Mouse (Mus musculus) liver, embryonic 14.5 days (tissue): ENCODE measurements around the gene Vav1. TPM values are rescaled to one million over a fixed set of nuclear protein-coding genes. Genes with fewer than 3 reads are reported as not detected.

Source experiments
- ATAC-seq: fragments of 200-750 bp; cut with Nextera tagmentation; 2 replicates; pipeline ENCODE4 v1.8.0; 2017; ENCODE audit warnings: moderate number of reproducible peaks, mild to moderate bottlenecking, moderate library complexity; ENCODE audit not compliant: insufficient read depth
- DNase-seq, 3 experiments: peaks; one replicate each; pipeline ENCODE4 v3.0.0-alpha.2; 2012 to 2013; ENCODE audit warnings: low read depth in 3 of 3, low spot score in 3 of 3
- H3K27ac ChIP-seq: fragments of 300-500 bp; sonication (generic); 2 replicates; pipeline ENCODE4 v1.5.1; 2014; ENCODE audit warnings: moderate library complexity, mild to moderate bottlenecking, control low read depth, inconsistent platforms
- H3K27me3 ChIP-seq: fragments of 300-500 bp; sonication (generic); 2 replicates; pipeline ENCODE4 v1.6.1; 2014; ENCODE audit warnings: mild to moderate bottlenecking, low read length, moderate library complexity; ENCODE audit not compliant: control insufficient read depth, insufficient read depth
- H3K36me3 ChIP-seq: fragments of 300-500 bp; sonication (generic); replicated peaks from 2 replicates; pipeline ENCODE4 v1.6.1; 2014; ENCODE audit warnings: low read depth; ENCODE audit not compliant: control insufficient read depth, insufficient read depth
- H3K4me1 ChIP-seq, 2 experiments: fragments of 200-500 bp in 1 of 2; fragments of 300-500 bp in 1 of 2; sonication (generic) in 1 of 2; replicated peaks; 2 replicates each; pipeline ENCODE4 v1.6.1; 2012 to 2014; ENCODE audit warnings: antibody characterized with exemption in 1 of 2, inconsistent platforms in 1 of 2, low read length in 1 of 2; ENCODE audit not compliant: control insufficient read depth in 2 of 2, insufficient read depth in 2 of 2
- H3K4me2 ChIP-seq: fragments of 300-500 bp; sonication (generic); 2 replicates; pipeline ENCODE4 v1.6.1; 2014; ENCODE audit warnings: low read depth, mild to moderate bottlenecking, control low read depth, moderate library complexity
- H3K4me3 ChIP-seq, 2 experiments: fragments of 200-500 bp in 1 of 2; fragments of 300-500 bp in 1 of 2; sonication (generic) in 1 of 2; 2 replicates each; pipeline ENCODE4 v1.5.1; 2012 to 2014; ENCODE audit warnings: low read depth in 2 of 2, low read length in 2 of 2, mild to moderate bottlenecking in 2 of 2, control low read depth in 1 of 2, inconsistent platforms in 1 of 2, moderate library complexity in 1 of 2; ENCODE audit not compliant: insufficient read depth in 1 of 2
- H3K9ac ChIP-seq: fragments of 300-500 bp; sonication (generic); replicated peaks from 2 replicates; pipeline ENCODE4 v1.6.1; 2014; ENCODE audit warnings: mild to moderate bottlenecking, control low read depth, moderate library complexity
- H3K9me3 ChIP-seq: fragments of 300-500 bp; sonication (generic); 2 replicates; pipeline ENCODE4 v1.6.1; 2016; ENCODE audit warnings: low read length, mixed read lengths; ENCODE audit not compliant: control insufficient read depth
- CTCF ChIP-seq: IDR thresholded peaks from 2 replicates; pipeline ENCODE4 v1.5.1; 2016; ENCODE audit warnings: antibody characterized with exemption, low read depth, control low read depth
- EP300 ChIP-seq: IDR thresholded peaks from 2 replicates; pipeline ENCODE4 v1.6.1; 2016; ENCODE audit warnings: antibody characterized with exemption, low read depth
- WGBS: fragments of 180-500 bp; shearing (Covaris S2); extraction: QIAGEN DNeasy Blood & Tissue Kit; methylation state at CpG from one replicate; pipeline ENCODE4 v1.1.7; 2014; ENCODE audit not compliant: insufficient replicate concordance; 5-methylcytosine and 5-hydroxymethylcytosine counted together
- polyA plus RNA-seq, 2 experiments: library from polyadenylated mRNA; depleted of rRNA in 1 of 2; stranded (reverse) in 1 of 2; unstranded in 1 of 2; fragments of >200 nt; fragmentation: Nextera tagmentation in 1 of 2; extraction: Ambion mirVana in 1 of 2; gene quantifications; 2 replicates each; pipeline versions ENCODE4 v1.2.1 to v1.2.3; 2012 to 2014

The Vav1 gene
- polyA plus RNA-seq, 2 experiments, result 6.9 to 11.0 TPM

- no peak overlapping the region for H3K4me3 ChIP-seq
- peaks cover 1% of the 10 kb centered on the region; the same call in 1 of the 2 replicates for H3K27me3 ChIP-seq
- no peak for DNase-seq
- 0 out of 4 replicates have a peak, but pooled peaks cover 0 to 2% of the 10 kb centered on the region in 2 experiments for H3K4me1 ChIP-seq
- 78% methylated on average over 14 of the region's 14 CpGs for WGBS
- no peak for TF ChIP-seq CTCF
- no peak for TF ChIP-seq EP300
- ATAC-seq, result no peak
- H3K4me2 ChIP-seq, result no peak overlapping the region
- no peaks in the 10 kb centered on the region for H3K36me3 ChIP-seq
- H3K9me3 ChIP-seq, result no peaks in the 10 kb centered on the region
- H3K27ac ChIP-seq, result no peak overlapping the region
- H3K9ac ChIP-seq, result no peak overlapping the region
Measured at GRCm38 (mm10) chr17:57255354-57255753, 23.5 kb upstream of the Vav1 start.

GRCm38 (mm10) chr17:57256921-57257485 is 21.9 kb upstream of the Vav1 start:
- no peaks in the 10 kb centered on the region for H3K36me3 ChIP-seq
- DNase-seq, result no peak

GRCm38 (mm10) chr17:57258191-57258590 is 20.7 kb upstream of the Vav1 start:
- H3K9me3 ChIP-seq, result no peaks in the 10 kb centered on the region
- no peak overlapping the region for H3K4me3 ChIP-seq
- WGBS, result 74% methylated on average over 3 of the region's 3 CpGs
- DNase-seq (no peak), ATAC-seq (no peak)
- H3K4me1 ChIP-seq, result no peaks in the 10 kb centered on the region
- no peak overlapping the region for H3K9ac ChIP-seq
- no peaks in the 10 kb centered on the region for H3K36me3 ChIP-seq
- no peak overlapping the region for H3K27ac ChIP-seq
- no peak overlapping the region for H3K4me2 ChIP-seq
- TF ChIP-seq CTCF (no peak), EP300 (no peak)
- no peaks in the 10 kb centered on the region for H3K27me3 ChIP-seq

More at GRCm38 (mm10) chr17:57256921-57257485, 21.9 kb upstream of the Vav1 start:
- no peak overlapping the region for H3K27ac ChIP-seq
- H3K27me3 ChIP-seq, result no peaks in the 10 kb centered on the region
- H3K4me1 ChIP-seq, result no peaks in the 10 kb centered on the region
- 81% methylated on average over 22 of the region's 22 CpGs for WGBS
- no peak overlapping the region for H3K9ac ChIP-seq
- TF ChIP-seq EP300 (no peak), CTCF (no peak)
- H3K9me3 ChIP-seq, result no peaks in the 10 kb centered on the region
- ATAC-seq, result no peak
- no peak overlapping the region for H3K4me3 ChIP-seq
- no peak overlapping the region for H3K4me2 ChIP-seq

GRCm38 (mm10) chr17:57259742-57260141 is 19.2 kb upstream of the Vav1 start:
- Histone ChIP-seq H3K4me1 (peaks cover 1 to 7% of the 10 kb centered on the region in 2 experiments; a peak in 3 of 4 replicates), H3K9ac (no peak overlapping the region), H3K9me3 (no peaks in the 10 kb centered on the region), H3K27ac (no peak overlapping the region), H3K4me2 (no peak overlapping the region), H3K4me3 (no peak overlapping the region), H3K36me3 (no peaks in the 10 kb centered on the region), H3K27me3 (no peaks in the 10 kb centered on the region)
- no peak for TF ChIP-seq CTCF
- TF ChIP-seq EP300, result no peak
- no peak for ATAC-seq
- 76% methylated on average over 8 of the region's 8 CpGs for WGBS
- DNase-seq, result no peak

- H3K9ac ChIP-seq, result no peak overlapping the region
- H3K27ac ChIP-seq, result no peak overlapping the region
- H3K4me1 ChIP-seq, result peaks cover 3 to 12% of the 10 kb centered on the region in 2 experiments; a peak in 3 of 4 replicates
- DNase-seq (no peak), ATAC-seq (no peak)
- H3K4me2 ChIP-seq, result no peak overlapping the region
- H3K4me3 ChIP-seq, result no peak overlapping the region
- H3K27me3 ChIP-seq, result no peaks in the 10 kb centered on the region
- H3K36me3 ChIP-seq, result no peaks in the 10 kb centered on the region
- TF ChIP-seq EP300 (no peak), CTCF (no peak)
- no peaks in the 10 kb centered on the region for H3K9me3 ChIP-seq
- WGBS, result 70% methylated on average over 9 of the region's 9 CpGs
Measured at GRCm38 (mm10) chr17:57260351-57260750, 18.5 kb upstream of the Vav1 start.
